Mouse (Mus musculus) G1E (cell line): ENCODE measurements around the gene Nefh. TPM values are rescaled to one million over a fixed set of nuclear protein-coding genes. Genes with fewer than 3 reads are reported as not detected.

Experiments
- ATAC-seq: 2 replicates; pipeline ENCODE4 v1.8.0; 2016; ENCODE audit warnings: mild to moderate bottlenecking; ENCODE audit not compliant: insufficient number of reproducible peaks, poor library complexity, low FRiP score, severe bottlenecking; ENCODE audit errors: extremely low read depth
- DNase-seq: peaks from one replicate; pipeline ENCODE4 v3.0.0; 2012; ENCODE audit warnings: low spot score
- H3K27me3 ChIP-seq: 2 replicates; pipeline ENCODE4 v1.6.1; 2012; ENCODE audit warnings: mild to moderate bottlenecking, low read length, inconsistent platforms; ENCODE audit not compliant: insufficient read depth
- H3K36me3 ChIP-seq: replicated peaks from 2 replicates; pipeline ENCODE3; 2012; ENCODE audit warnings: mild to moderate bottlenecking, inconsistent platforms
- H3K4me1 ChIP-seq: 2 replicates; pipeline ENCODE4 v1.6.1; 2012; ENCODE audit warnings: low read depth, low read length, inconsistent platforms, mixed read lengths; ENCODE audit not compliant: insufficient read depth
- H3K4me3 ChIP-seq: 2 replicates; pipeline ENCODE4 v1.5.1; 2012; ENCODE audit warnings: low read depth, mild to moderate bottlenecking, inconsistent platforms, low read length, moderate library complexity, mixed read lengths
- H3K9me3 ChIP-seq: replicated peaks from 2 replicates; pipeline ENCODE4 v1.6.1; 2012; ENCODE audit warnings: inconsistent platforms
- CTCF ChIP-seq: IDR thresholded peaks from 2 replicates; pipeline ENCODE4 v1.5.1; 2012; ENCODE audit warnings: low read depth, low read length, inconsistent platforms, mixed read lengths
- GATA1 ChIP-seq: IDR thresholded peaks from 2 replicates; pipeline ENCODE4 v1.6.1; 2012; ENCODE audit warnings: borderline replicate concordance, low read length, inconsistent platforms, mixed read lengths
- GATA2 ChIP-seq: IDR thresholded peaks from 2 replicates; pipeline ENCODE4 v1.6.1; 2012; ENCODE audit warnings: low read depth, low read length, inconsistent platforms, borderline replicate concordance
- POLR2AphosphoS5 ChIP-seq: IDR thresholded peaks from 2 replicates; pipeline ENCODE4 v1.6.1; 2012; ENCODE audit warnings: low read depth, low read length, inconsistent platforms; ENCODE audit not compliant: insufficient replicate concordance
- TAL1 ChIP-seq: conservative IDR thresholded peaks from 2 replicates; pipeline ENCODE4 v1.6.1; 2012; ENCODE audit warnings: low read depth, low read length, inconsistent platforms, mixed read lengths
- polyA plus RNA-seq: library from polyadenylated mRNA; stranded (reverse); fragments of >175 nt; gene quantifications from 2 replicates; pipeline ENCODE4 v1.2.3, GENCODE M21; 2012
- total RNA-seq, 2 experiments: library from RNA; stranded (forward) in 1 of 2; stranded (reverse) in 1 of 2; fragments of 200-1000 nt in 1 of 2; fragments of >200 nt in 1 of 2; fragmentation: Nextera tagmentation in 1 of 2; gene quantifications; 2 replicates each; pipeline ENCODE4 v1.2.3; 2014 to 2017

Gene Nefh
- total and polyA plus RNA-seq, 3 experiments: 49.4 to 179 (median 56.4) TPM

- Histone ChIP-seq H3K27me3 (peaks cover 22% of the 10 kb centered on the region), H3K9me3 (no peaks in the 10 kb centered on the region), H3K36me3 (peaks cover 74% of the 10 kb centered on the region), H3K4me1 (peaks cover 51% of the 10 kb centered on the region), H3K4me3 (peak overlapping the region; percentile 79)
- 0 out of 2 replicates have a peak, but pooled peaks have one; percentile 31 for ATAC-seq
- no peak for TF ChIP-seq POLR2AphosphoS5
- TF ChIP-seq GATA2: no peak
- TF ChIP-seq GATA1: no peak
- no peak for TF ChIP-seq TAL1
- TF ChIP-seq CTCF: no peak
- DNase-seq: peak; percentile 80
These were observed 684 bp downstream of the Nefh start for GRCm38 (mm10) chr11:4946947-4947812.

GRCm38 (mm10) chr11:4946530-4946929 lies 1.3 kb downstream of the Nefh start:
- DNase-seq: no peak

GRCm38 (mm10) chr11:4936243-4936642 lies 11.6 kb downstream of the Nefh start:
- Histone ChIP-seq H3K27me3 (no peaks in the 10 kb centered on the region), H3K36me3 (peaks cover 56% of the 10 kb centered on the region), H3K4me1 (peaks cover 2% of the 10 kb centered on the region; the same call in 1 of the 2 replicates), H3K4me3 (no peak overlapping the region), H3K9me3 (no peaks in the 10 kb centered on the region)
- TF ChIP-seq TAL1 (no peak), CTCF (no peak), GATA1 (no peak), POLR2AphosphoS5 (no peak), GATA2 (no peak)
- ATAC-seq: no peak
- no peak for DNase-seq

More at GRCm38 (mm10) chr11:4946530-4946929, 1.3 kb downstream of the Nefh start:
- peaks cover 22% of the 10 kb centered on the region for H3K27me3 ChIP-seq
- H3K4me1 ChIP-seq: peaks cover 51% of the 10 kb centered on the region
- no peak for ATAC-seq
- H3K4me3 ChIP-seq: peak overlapping the region; percentile 79
- H3K36me3 ChIP-seq: peaks cover 74% of the 10 kb centered on the region
- TF ChIP-seq GATA2: no peak
- TF ChIP-seq CTCF: no peak
- no peak for TF ChIP-seq TAL1
- no peak for TF ChIP-seq GATA1
- TF ChIP-seq POLR2AphosphoS5: no peak
- no peaks in the 10 kb centered on the region for H3K9me3 ChIP-seq

- TF ChIP-seq CTCF: no peak
- TF ChIP-seq POLR2AphosphoS5: no peak
- TF ChIP-seq GATA1: no peak
- no peak for TF ChIP-seq TAL1
- no peak for TF ChIP-seq GATA2
- no peak overlapping the region for H3K4me3 ChIP-seq
- ATAC-seq: no peak
- H3K4me1 ChIP-seq: no peaks in the 10 kb centered on the region; the same call in 1 of the 2 replicates
- H3K36me3 ChIP-seq: peaks cover 66% of the 10 kb centered on the region
- H3K9me3 ChIP-seq: no peaks in the 10 kb centered on the region
- no peaks in the 10 kb centered on the region for H3K27me3 ChIP-seq
- DNase-seq: no peak
These were observed 16.8 kb downstream of the Nefh start for GRCm38 (mm10) chr11:4931009-4931601.

- DNase-seq: no peak
- H3K27me3 ChIP-seq: no peaks in the 10 kb centered on the region
- TF ChIP-seq GATA2: no peak
- no peak for ATAC-seq
- H3K4me1 ChIP-seq: no peaks in the 10 kb centered on the region; the same call in 1 of the 2 replicates
- no peaks in the 10 kb centered on the region for H3K9me3 ChIP-seq
- H3K36me3 ChIP-seq: peaks cover 98% of the 10 kb centered on the region
- H3K4me3 ChIP-seq: no peak overlapping the region
These were observed 20.6 kb downstream of the Nefh start for GRCm38 (mm10) chr11:4927224-4927623.

GRCm38 (mm10) chr11:4921751-4922150 lies 26.1 kb downstream of the Nefh start:
- DNase-seq (no peak), ATAC-seq (no peak)
- H3K9me3 ChIP-seq: no peaks in the 10 kb centered on the region
- H3K36me3 ChIP-seq: peaks cover 100% of the 10 kb centered on the region
- TF ChIP-seq GATA2: no peak
- no peaks in the 10 kb centered on the region for H3K4me1 ChIP-seq
- H3K27me3 ChIP-seq: no peaks in the 10 kb centered on the region
- H3K4me3 ChIP-seq: no peak overlapping the region

GRCm38 (mm10) chr11:4921281-4921680 lies 26.6 kb downstream of the Nefh start:
- Histone ChIP-seq H3K4me3 (no peak overlapping the region), H3K4me1 (no peaks in the 10 kb centered on the region; the same call in 1 of the 2 replicates), H3K36me3 (peaks cover 100% of the 10 kb centered on the region), H3K27me3 (no peaks in the 10 kb centered on the region), H3K9me3 (no peaks in the 10 kb centered on the region)
- TF ChIP-seq POLR2AphosphoS5 (no peak), CTCF (no peak), GATA2 (no peak), GATA1 (no peak), TAL1 (no peak)
- ATAC-seq (no peak), DNase-seq (no peak)
